Mouse (Mus musculus) ES-Bruce4 (cell line): Measurements from ENCODE around the gene Morc3.

Experiments
- CTCF ChIP-seq: IDR thresholded peaks from one replicate; pipeline ENCODE4 v1.8.1; 2011; ENCODE audit warnings: low read depth, low read length
- EP300 ChIP-seq: IDR thresholded peaks from 2 replicates; pipeline ENCODE4 v1.6.1; 2011; ENCODE audit warnings: low read depth, low read length; ENCODE audit not compliant: insufficient read depth

GRCm38 (mm10) chr16:93884722-93885113 is 52.8 kb downstream of the Morc3 start:
- no peak for TF ChIP-seq CTCF
- no peak for TF ChIP-seq EP300
